Mouse (Mus musculus) brain, embryonic 14.5 days (tissue): ENCODE measurements around the gene Plekhg1. TPM values are rescaled to one million over a fixed set of nuclear protein-coding genes. Genes with fewer than 3 reads are reported as not detected.

Source experiments
- DNase-seq: peaks from one replicate; pipeline ENCODE4 v3.0.0-alpha.2; 2011; ENCODE audit warnings: low read depth
- CTCF ChIP-seq: fragments of 200-500 bp; IDR thresholded peaks from 2 replicates; pipeline ENCODE4 v1.5.1; 2012; ENCODE audit warnings: inconsistent platforms, mild to moderate bottlenecking, moderate library complexity, borderline replicate concordance; ENCODE audit not compliant: insufficient read depth, insufficient read length; ENCODE audit errors: extremely low read depth
- POLR2A ChIP-seq: fragments of 200-500 bp; IDR thresholded peaks from 2 replicates; pipeline ENCODE4 v1.6.1; 2012; ENCODE audit warnings: mild to moderate bottlenecking, inconsistent platforms, borderline replicate concordance; ENCODE audit not compliant: poor library complexity, insufficient read depth, insufficient read length, severe bottlenecking; ENCODE audit errors: extremely low read depth
- polyA plus RNA-seq: library from polyadenylated mRNA; depleted of rRNA; stranded (reverse); fragments of >200 nt; gene quantifications from 2 replicates; pipeline ENCODE4 v1.2.3, GENCODE M21; 2012

Plekhg1 gene
- polyA plus RNA-seq, 1 experiment, result 8.8 TPM

DNA sequence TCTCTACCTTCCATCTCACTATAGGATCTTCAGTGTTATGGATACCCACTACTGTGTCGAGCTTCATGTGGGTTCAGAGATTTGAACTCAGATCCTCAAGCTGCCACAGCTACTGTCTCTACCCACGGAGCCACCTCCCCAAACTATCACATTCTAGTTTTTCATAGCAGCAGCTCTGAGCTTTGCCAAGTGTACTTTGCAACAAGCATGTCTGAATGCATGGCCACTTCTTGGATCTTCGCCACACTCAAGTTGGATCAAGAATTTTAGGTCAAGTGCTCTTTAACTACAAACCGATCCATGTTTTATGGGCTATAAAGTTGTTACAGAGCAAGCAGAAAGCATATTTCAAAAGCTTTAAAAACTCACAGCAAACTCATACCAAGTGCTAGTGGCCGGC, 130.7 kb downstream of the Plekhg1 start:
- TF ChIP-seq POLR2A (no peak), CTCF (no peak)
- no peak for DNase-seq

- TF ChIP-seq POLR2A (no peak), CTCF (no peak)
Observed at GRCm38 (mm10) chr10:3873467-3873866, 133.3 kb downstream of the Plekhg1 start.

DNA sequence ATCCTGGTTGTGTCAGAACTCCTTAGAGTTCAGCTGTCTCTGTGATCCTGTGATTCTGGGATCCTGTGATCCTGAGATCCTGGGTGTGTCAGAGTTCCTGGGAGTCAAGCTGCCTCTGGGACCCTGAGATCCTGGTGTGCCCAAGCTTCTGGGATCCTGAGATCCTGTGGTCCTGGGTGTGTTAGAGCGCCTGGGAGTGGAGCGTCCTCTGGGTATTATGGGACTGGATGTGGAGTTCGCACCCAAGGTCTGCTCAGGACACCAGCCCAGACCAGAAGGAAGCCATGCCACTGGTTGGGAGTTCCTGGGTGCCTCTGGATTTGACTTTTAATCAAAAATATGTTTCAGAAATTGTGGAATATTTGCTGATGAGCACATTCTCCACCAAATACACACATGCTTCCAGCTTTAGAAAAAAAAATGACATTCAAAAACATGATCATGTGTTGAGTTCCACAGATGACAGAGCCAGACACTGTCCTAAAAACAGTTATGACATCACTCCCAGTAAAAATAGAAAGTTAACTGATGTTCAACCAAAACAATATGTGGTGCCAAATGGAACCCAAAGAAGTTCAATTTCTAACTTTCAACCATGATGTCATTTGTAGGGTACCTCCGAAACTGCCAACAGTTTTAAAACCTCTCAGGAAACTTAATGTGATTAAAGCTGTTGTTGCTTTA, 137.8 kb downstream of the Plekhg1 start:
- TF ChIP-seq CTCF (no peak), POLR2A (no peak)
- no peak for DNase-seq

More at GRCm38 (mm10) chr10:3873467-3873866, 133.3 kb downstream of the Plekhg1 start:
- no peak for DNase-seq

DNA sequence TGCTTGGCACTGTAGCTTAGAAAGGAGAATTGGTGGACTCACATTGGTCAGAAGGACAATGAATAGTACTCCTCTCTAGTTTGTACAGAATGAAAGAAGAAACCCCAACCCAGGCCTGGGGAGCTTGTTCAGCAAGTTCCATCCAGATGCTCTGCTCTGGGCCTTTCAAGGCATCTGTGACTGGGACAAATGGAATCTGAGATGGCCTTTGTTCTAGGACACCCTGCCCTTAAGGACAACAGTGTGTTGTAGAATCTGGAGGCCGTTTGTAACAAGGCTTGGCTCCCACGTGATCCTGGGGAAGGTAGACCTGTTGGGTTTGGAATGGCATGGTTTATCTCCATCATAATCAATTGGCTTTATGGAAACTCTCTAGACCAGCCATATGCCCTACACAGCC, 141.0 kb downstream of the Plekhg1 start:
- TF ChIP-seq CTCF, result no peak
- TF ChIP-seq POLR2A, result no peak

GRCm38 (mm10) chr10:3888510-3888909, 148.3 kb downstream of the Plekhg1 start:
- TF ChIP-seq CTCF, result no peak
- TF ChIP-seq POLR2A, result no peak
- peak; percentile 18 for DNase-seq

More for the DNA sequence above, 141.0 kb downstream of the Plekhg1 start:
- DNase-seq, result no peak

DNA sequence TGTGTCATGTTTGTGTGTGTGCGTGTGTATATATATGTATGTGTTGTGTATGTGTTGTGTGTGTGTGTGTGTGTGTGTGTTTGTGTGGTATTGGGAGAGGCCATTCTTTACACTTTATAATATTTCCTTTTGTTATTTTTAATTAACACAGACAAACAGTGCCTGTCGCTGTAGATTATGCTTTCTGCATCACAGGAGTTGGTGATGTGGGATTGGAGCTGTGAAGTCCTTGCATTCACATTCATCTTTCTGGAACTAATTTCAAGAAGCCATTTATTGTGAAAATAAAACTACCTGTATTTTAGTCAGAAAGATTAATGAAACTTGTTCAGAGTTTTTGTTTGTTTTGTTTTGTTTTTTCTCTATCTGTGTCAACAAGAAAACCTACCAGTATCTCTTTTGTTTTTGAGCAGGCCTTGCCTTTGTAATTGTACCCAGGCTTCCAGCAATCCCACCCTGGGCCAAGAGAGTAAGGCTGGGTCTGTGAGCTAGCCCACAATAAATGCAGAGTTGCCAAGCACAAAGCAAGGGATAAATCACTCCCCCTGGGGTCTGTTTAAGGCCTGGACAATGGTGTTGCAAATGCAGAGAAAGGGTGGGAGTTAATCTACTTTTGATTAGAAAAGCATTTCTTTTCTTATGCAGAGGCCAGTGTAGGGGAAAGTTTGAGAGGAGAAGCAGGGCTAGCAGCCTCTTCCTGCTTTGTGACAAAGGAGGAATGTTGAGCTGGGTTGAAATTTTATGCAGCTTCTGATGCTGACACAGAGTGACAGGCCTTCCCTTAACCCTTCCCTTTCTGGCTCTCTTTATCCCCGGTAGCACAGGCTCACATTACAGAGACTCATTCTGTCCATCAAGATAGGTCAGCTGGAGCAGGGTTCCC, 151.5 kb downstream of the Plekhg1 start:
- DNase-seq, result peak; percentile 81
- no peak for TF ChIP-seq POLR2A
- no peak for TF ChIP-seq CTCF

DNA sequence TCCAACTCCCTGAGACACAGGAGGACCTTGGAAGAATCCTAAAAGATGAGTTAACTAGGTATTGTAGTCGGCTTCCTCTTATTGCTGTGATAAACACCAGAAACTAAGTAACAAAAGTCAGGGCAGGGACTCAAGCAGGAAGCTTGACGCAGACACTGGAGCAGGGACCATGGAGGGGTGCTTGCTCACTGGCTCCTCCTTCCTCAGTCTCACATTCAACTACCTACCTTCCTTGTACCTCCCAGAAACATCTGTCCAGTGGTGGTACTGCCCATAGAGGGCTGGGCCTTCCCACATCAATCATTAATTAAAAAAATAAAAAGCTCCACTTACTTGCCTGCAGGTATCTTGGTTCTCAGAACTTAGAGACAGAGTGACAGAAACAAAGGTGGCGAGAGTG, 152.2 kb downstream of the Plekhg1 start:
- TF ChIP-seq POLR2A, result no peak
- TF ChIP-seq CTCF, result no peak
- no peak for DNase-seq

- TF ChIP-seq CTCF, result no peak
- TF ChIP-seq POLR2A, result no peak
- DNase-seq, result peak; percentile 7
Observed at GRCm38 (mm10) chr10:3898068-3898467, 157.9 kb downstream of the Plekhg1 start.

DNA sequence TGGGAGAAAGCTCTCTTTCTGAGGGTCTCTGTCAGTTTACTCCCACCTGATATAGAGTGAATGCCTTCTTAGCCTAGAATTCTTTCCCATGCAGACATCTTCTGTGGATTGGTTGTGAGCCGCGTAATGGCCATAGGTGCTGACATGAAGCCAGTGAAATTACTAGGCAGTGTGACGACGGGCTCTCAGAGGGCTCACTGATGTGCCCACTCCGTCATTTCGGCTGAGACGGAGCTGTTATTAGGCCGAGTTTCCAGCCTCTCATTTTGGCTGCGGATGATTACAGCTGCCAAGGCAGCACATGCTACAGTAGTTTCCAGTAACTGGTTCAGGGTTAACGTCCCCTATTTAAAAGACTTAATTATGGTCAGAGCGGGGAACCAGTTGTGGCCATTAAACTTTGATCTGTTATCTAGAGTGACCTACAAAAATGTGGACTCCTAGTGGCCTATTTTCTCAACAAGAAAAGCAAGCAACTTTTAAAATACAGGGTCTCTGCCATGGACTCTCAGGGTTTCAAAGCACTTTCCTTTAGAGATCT, 160.3 kb downstream of the Plekhg1 start:
- TF ChIP-seq POLR2A, result no peak
- TF ChIP-seq CTCF, result no peak

DNA sequence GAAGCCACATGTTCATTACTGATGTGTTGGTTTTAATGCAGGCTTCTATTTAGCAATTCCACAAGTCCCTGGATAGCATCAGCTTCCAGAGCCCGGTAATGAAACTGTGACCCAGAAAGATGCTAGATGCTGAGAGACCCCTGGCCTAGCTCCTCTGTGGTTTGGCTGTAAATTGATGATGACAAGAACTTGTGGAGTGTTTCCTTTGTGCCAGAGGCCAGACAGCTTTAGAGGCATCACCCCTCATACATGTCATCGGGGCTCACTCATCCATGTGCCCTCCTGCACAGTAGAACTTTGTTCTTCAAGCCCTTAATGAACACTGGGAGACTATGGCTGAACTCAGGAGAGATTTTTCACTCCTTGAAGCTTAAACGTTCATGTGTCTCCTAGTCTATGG, 165.6 kb downstream of the Plekhg1 start:
- DNase-seq, result no peak
- no peak for TF ChIP-seq CTCF
- TF ChIP-seq POLR2A, result no peak

More for the DNA sequence above, 160.3 kb downstream of the Plekhg1 start:
- DNase-seq, result peak; percentile 44

- no peak for DNase-seq
- TF ChIP-seq CTCF, result no peak
- no peak for TF ChIP-seq POLR2A
Observed at GRCm38 (mm10) chr10:3914104-3914503, 173.9 kb downstream of the Plekhg1 start.
